Mouse (Mus musculus) myocyte (in vitro differentiated cells): Measurements from ENCODE around the gene T2.

Experiments
- E2F4 ChIP-seq: IDR thresholded peaks from one replicate; pipeline ENCODE4 v1.6.1; 2011; ENCODE audit warnings: mild to moderate bottlenecking, control low read depth, moderate library complexity; ENCODE audit not compliant: insufficient read depth
- MAX ChIP-seq: IDR thresholded peaks from one replicate; pipeline ENCODE4 v1.6.1; 2011; ENCODE audit warnings: low read depth, mild to moderate bottlenecking, control low read depth
- MYOD1 ChIP-seq, 3 experiments: IDR thresholded peaks; one replicate each; pipeline ENCODE4 v1.6.1; 2011; ENCODE audit warnings: control low read depth in 2 of 3, low read depth in 2 of 3, mild to moderate bottlenecking in 2 of 3, moderate library complexity in 1 of 3; ENCODE audit not compliant: insufficient read length in 2 of 3, control insufficient read depth in 1 of 3
- MYOG ChIP-seq, 3 experiments: IDR thresholded peaks; one replicate each; pipeline ENCODE4 v1.6.1; 2011; ENCODE audit warnings: control low read depth in 2 of 3, low read depth in 2 of 3, mild to moderate bottlenecking in 2 of 3; ENCODE audit not compliant: insufficient read length in 2 of 3, control insufficient read depth in 1 of 3, insufficient read depth in 1 of 3
- POLR2A ChIP-seq: IDR thresholded peaks from one replicate; pipeline ENCODE4 v1.6.1; 2011; ENCODE audit warnings: low read depth, mild to moderate bottlenecking, control low read depth, moderate library complexity; ENCODE audit not compliant: insufficient read length
- POLR2AphosphoS2 ChIP-seq: IDR thresholded peaks from one replicate; pipeline ENCODE4 v1.6.1; 2011; ENCODE audit warnings: low read depth, control low read depth; ENCODE audit not compliant: insufficient read length
- TCF12 ChIP-seq: IDR thresholded peaks from one replicate; pipeline ENCODE4 v1.6.1; 2011; ENCODE audit warnings: mild to moderate bottlenecking, control low read depth; ENCODE audit not compliant: poor library complexity, insufficient read depth, severe bottlenecking
- TCF3 ChIP-seq: IDR thresholded peaks from one replicate; pipeline ENCODE4 v1.6.1; 2011; ENCODE audit warnings: low read depth, control low read depth; ENCODE audit not compliant: insufficient read length
- USF1 ChIP-seq: IDR thresholded peaks from one replicate; pipeline ENCODE4 v1.6.1; 2011; ENCODE audit warnings: low read depth, mild to moderate bottlenecking, control low read depth, moderate library complexity

- TF ChIP-seq POLR2A (no peak), E2F4 (no peak), MAX (no peak), POLR2AphosphoS2 (no peak), TCF12 (no peak), USF1 (no peak), TCF3 (no peak), MYOG (IDR thresholded peaks at IDR 0.05; ENCODE audit: control insufficient read depth in 1 of 3, insufficient read depth in 1 of 3, insufficient read length in 2 of 3, low read depth in 2 of 3) (no peak), MYOD1 (IDR thresholded peaks at IDR 0.05; ENCODE audit: control insufficient read depth in 1 of 3, insufficient read length in 2 of 3, low read depth in 2 of 3) (no peak)
These were observed 1.7 kb downstream of the T2 start for GRCm38 (mm10) chr17:8357498-8357897.
